Mouse (Mus musculus) midbrain, postnatal 0 days (tissue): ENCODE results near the gene Rcbtb1. TPM values are rescaled to one million over a fixed set of nuclear protein-coding genes. Genes with fewer than 3 reads are reported as not detected.

ENCODE experiments used
- ATAC-seq: fragments of 200-750 bp; cut with Nextera tagmentation; 2 replicates; pipeline ENCODE4 v1.8.0; 2017; ENCODE audit warnings: moderate number of reproducible peaks, mild to moderate bottlenecking, moderate TSS enrichment, moderate library complexity; ENCODE audit not compliant: low FRiP score
- DNase-seq: peaks from one replicate; pipeline ENCODE4 v3.0.0-alpha.2; 2015; ENCODE audit warnings: low spot score
- H3K27ac ChIP-seq: fragments of 300-500 bp; sonication (generic); 2 replicates; pipeline ENCODE4 v1.5.1; 2014; ENCODE audit warnings: low read depth, mild to moderate bottlenecking, low read length, mixed read lengths
- H3K27me3 ChIP-seq: fragments of 300-500 bp; sonication (generic); 2 replicates; pipeline ENCODE4 v1.6.1; 2014; ENCODE audit warnings: low read length, control low read depth, mixed read lengths; ENCODE audit not compliant: insufficient read depth
- H3K36me3 ChIP-seq: fragments of 300-500 bp; sonication (generic); 2 replicates; pipeline ENCODE4 v1.6.1; 2014; ENCODE audit warnings: low read length, control low read depth, mixed read lengths; ENCODE audit not compliant: insufficient read depth
- H3K4me1 ChIP-seq: fragments of 300-500 bp; sonication (generic); 2 replicates; pipeline ENCODE4 v1.6.1; 2014; ENCODE audit warnings: mild to moderate bottlenecking, control low read depth, antibody characterized with exemption, low read length, mixed read lengths; ENCODE audit not compliant: insufficient read depth
- H3K4me2 ChIP-seq: fragments of 300-500 bp; sonication (generic); 2 replicates; pipeline ENCODE4 v1.6.1; 2014; ENCODE audit warnings: low read depth, mild to moderate bottlenecking, low read length, mixed read lengths; ENCODE audit not compliant: poor library complexity, severe bottlenecking
- H3K4me3 ChIP-seq: fragments of 300-500 bp; sonication (generic); 2 replicates; pipeline ENCODE4 v1.5.1; 2014; ENCODE audit warnings: low read depth, mild to moderate bottlenecking, low read length, moderate library complexity
- H3K9ac ChIP-seq: fragments of 300-500 bp; sonication (generic); replicated peaks from 2 replicates; pipeline ENCODE4 v1.6.1; 2014; ENCODE audit warnings: mild to moderate bottlenecking, low read length, moderate library complexity, mixed read lengths; ENCODE audit not compliant: poor library complexity, severe bottlenecking
- H3K9me3 ChIP-seq: fragments of 300-500 bp; sonication (generic); 2 replicates; pipeline ENCODE4 v1.6.1; 2016; ENCODE audit warnings: low read length, control low read depth
- CTCF ChIP-seq: IDR thresholded peaks from 2 replicates; pipeline ENCODE4 v1.5.1; 2016; ENCODE audit warnings: antibody characterized with exemption, mild to moderate bottlenecking
- WGBS: fragments of 180-500 bp; shearing (Covaris S2); extraction: QIAGEN DNeasy Blood & Tissue Kit; methylation state at CpG from one replicate; pipeline ENCODE4 v1.1.7; 2014; 5-methylcytosine and 5-hydroxymethylcytosine counted together
- polyA plus RNA-seq: library from polyadenylated mRNA; unstranded; fragments of >200 nt; fragmentation: Nextera tagmentation; extraction: Ambion mirVana; gene quantifications from 2 replicates; pipeline ENCODE4 v1.2.1, GENCODE M21; 2015
- total RNA-seq: library from RNA; depleted of rRNA; stranded (reverse); fragments of >200 nt; gene quantifications from 2 replicates; pipeline ENCODE4 v1.2.3, GENCODE M21; 2014

Rcbtb1 gene
- total and polyA plus RNA-seq, 2 experiments from 2014 or later = 32.1 to 32.2 TPM

DNA sequence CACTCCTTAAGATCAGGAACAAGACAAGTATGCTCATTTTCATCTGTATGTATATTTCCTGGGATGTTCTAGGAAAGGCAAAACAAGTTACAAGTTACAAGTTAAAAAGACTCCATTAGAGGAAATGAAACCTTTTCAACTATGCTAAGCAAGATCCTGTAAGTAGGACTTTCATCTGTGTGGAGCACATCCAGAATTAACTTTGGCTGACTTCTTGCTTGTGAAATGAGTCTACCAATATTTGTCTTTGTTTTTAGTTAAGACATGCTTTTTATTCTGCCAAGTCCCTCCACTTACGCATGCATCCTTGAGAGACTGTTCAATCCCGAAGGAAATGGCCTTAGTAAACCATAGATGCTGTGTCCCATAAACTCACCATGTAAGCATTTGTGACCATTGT is 14.9 kb upstream of the Rcbtb1 start:
- H3K4me3 ChIP-seq = no peak overlapping the region
- H3K9ac ChIP-seq = no peak overlapping the region
- DNase-seq = no peak
- H3K4me2 ChIP-seq = no peak overlapping the region
- no peaks in the 10 kb centered on the region for H3K27me3 ChIP-seq
- 89% methylated on average over 2 of the region's 2 CpGs for WGBS
- H3K9me3 ChIP-seq = no peaks in the 10 kb centered on the region
- no peak for ATAC-seq
- H3K4me1 ChIP-seq = no peaks in the 10 kb centered on the region
- no peaks in the 10 kb centered on the region for H3K36me3 ChIP-seq
- TF ChIP-seq CTCF = no peak
- no peak overlapping the region for H3K27ac ChIP-seq

DNA sequence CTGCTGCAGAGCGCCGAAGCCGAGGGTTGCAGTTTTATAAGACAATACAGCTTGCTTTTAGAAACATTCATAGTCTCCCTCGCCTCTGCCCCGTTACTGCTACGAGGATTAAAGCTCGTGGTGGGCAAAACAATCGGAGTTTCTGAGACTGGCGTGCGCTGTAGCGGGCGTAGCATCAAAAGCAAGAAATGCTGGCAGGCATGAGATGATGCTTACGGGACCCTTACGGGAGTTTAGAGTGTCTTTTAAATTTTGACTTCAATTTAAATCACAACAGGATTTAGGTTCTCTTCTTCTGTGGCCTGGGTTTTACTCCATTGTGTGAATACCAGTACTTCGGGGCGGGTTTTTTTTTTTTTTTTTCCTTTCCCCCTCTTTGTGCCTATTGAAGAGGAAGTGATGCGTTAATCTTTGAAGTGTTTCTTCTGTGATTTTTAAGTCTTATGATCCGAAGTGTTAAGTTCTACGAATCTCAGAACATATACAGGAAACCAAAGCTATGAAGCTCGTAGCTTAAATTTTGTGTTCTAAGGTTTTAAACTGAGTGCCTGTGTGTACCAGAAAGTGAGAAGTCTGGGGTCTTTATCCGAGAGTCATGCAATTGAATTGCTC is 701 bp downstream of the Rcbtb1 start:
- no peaks in the 10 kb centered on the region for H3K36me3 ChIP-seq
- no peaks in the 10 kb centered on the region for H3K9me3 ChIP-seq
- H3K9ac ChIP-seq = peak overlapping the region; percentile 89
- 2% methylated on average over 21 of the region's 21 CpGs for WGBS
- DNase-seq (no peak), ATAC-seq (no peak; the same call in 1 of the 2 replicates)
- H3K4me1 ChIP-seq = peaks cover 8% of the 10 kb centered on the region
- H3K4me2 ChIP-seq = peak overlapping the region; percentile 76
- peak overlapping the region; percentile 83 for H3K4me3 ChIP-seq
- TF ChIP-seq CTCF = no peak
- H3K27ac ChIP-seq = peak overlapping the region; percentile 85
- no peaks in the 10 kb centered on the region for H3K27me3 ChIP-seq

DNA sequence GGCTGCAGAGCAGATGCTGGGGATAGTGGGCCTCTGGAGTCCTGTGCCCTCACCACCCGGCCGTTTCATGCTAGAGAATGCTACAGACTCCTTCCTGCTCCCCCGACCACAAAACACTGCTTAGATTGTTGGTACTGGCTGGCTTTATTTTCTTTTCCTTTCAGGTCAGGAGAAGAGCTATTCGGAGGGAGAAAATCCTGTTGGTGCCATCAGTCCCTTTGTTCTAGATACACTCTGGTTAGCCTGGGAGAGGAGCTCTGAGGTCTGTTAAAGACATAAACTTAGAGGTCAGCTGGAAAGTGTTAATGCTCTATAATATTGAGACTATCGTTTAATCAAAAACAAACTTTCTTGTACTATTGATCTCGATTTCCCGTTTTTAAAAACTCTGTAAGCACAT is 4.5 kb downstream of the Rcbtb1 start:
- Histone ChIP-seq H3K27me3 (no peaks in the 10 kb centered on the region), H3K9ac (no peak overlapping the region), H3K27ac (peak overlapping the region; percentile 34; the same call in 1 of the 2 replicates)

DNA sequence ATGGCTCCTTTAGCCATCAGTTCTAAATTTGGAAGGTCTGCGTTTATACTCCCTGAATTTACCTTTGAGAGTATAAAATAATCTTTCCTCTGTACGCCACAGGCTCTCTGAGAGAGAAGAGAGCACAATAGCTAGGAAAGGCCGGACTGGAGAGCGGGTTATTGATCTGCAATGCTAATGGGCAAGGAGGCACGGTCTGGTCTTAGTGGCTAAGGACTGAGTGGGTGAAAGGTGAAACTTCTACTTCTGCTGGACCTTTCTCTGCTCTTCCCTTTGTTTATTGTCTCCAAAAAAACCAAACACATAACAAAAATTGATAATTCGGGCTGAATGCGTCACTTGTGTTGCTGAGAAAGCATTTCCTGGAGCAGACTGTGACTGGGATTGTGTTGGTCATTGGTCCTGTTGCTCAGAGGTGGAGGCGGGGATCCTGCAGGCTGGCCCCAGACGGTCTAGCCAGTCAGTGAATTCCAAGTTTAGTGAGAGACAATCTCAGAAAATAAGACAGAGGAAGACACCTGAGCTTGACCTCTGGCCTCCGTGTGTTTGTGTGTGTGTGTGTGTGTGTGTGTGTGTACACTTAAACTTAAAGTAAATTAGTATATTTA is 5.1 kb downstream of the Rcbtb1 start:
- no peak overlapping the region for H3K9ac ChIP-seq
- no peak for ATAC-seq
- peaks cover 8% of the 10 kb centered on the region for H3K4me1 ChIP-seq
- no peak for DNase-seq
- no peak overlapping the region for H3K27ac ChIP-seq
- H3K27me3 ChIP-seq = no peaks in the 10 kb centered on the region
- H3K4me3 ChIP-seq = no peak overlapping the region
- H3K4me2 ChIP-seq = no peak overlapping the region
- WGBS = 36% methylated on average over 10 of the region's 10 CpGs
- no peaks in the 10 kb centered on the region for H3K36me3 ChIP-seq
- TF ChIP-seq CTCF = no peak
- no peaks in the 10 kb centered on the region for H3K9me3 ChIP-seq

More for the DNA sequence above, 4.5 kb downstream of the Rcbtb1 start:
- Histone ChIP-seq H3K4me2 (peak overlapping the region; percentile 25; the same call in 1 of the 2 replicates), H3K4me1 (peaks cover 8% of the 10 kb centered on the region), H3K9me3 (no peaks in the 10 kb centered on the region), H3K36me3 (no peaks in the 10 kb centered on the region), H3K4me3 (no peak overlapping the region)
- TF ChIP-seq CTCF = no peak
- no peak for ATAC-seq
- DNase-seq = no peak
- 21% methylated on average over 7 of the region's 7 CpGs for WGBS

DNA sequence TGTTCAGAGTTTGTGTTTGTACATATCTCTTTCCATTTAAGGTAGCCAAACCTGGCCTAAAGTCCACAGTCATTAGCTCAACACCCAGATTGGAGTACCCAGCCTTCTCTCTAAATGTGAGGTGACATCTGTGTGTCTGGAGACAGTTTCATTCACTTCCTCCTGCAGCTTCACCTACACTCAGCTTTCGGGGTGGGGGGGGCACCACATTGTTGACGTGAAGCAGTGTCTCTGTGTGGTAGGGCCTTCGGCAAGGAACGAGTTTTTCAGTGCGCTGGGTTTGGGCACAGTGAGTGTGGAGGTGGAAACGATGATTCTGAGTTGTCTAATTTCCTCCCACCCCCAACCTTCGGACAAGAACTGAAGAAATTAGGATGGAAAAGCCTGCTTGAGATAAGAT is 8.0 kb downstream of the Rcbtb1 start:
- no peak for TF ChIP-seq CTCF

DNA sequence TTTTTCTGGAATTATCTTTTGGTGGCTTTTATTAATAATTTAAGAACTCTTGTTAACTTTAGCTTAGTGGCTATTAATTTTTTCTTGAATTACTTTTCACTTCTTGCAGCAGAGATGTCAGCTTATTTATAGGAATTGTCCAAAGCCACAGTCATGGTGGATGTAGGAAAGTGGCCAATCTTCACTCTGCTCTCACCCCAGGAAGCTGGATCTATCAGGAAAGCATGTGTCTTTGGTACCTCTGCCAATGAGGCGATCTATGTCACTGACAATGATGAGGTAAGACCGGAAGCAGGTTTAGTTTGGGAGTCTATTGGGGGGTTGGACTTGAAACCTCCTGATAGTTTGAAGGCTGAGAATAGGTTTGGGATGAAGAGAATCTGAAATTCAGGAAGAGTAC is 8.8 kb downstream of the Rcbtb1 start:
- ATAC-seq (no peak), DNase-seq (no peak)
- Histone ChIP-seq H3K36me3 (no peaks in the 10 kb centered on the region), H3K27me3 (no peaks in the 10 kb centered on the region), H3K9ac (no peak overlapping the region), H3K4me1 (peaks cover 2% of the 10 kb centered on the region; the same call in 1 of the 2 replicates), H3K27ac (no peak overlapping the region), H3K4me2 (no peak overlapping the region), H3K9me3 (no peaks in the 10 kb centered on the region), H3K4me3 (no peak overlapping the region)
- TF ChIP-seq CTCF = no peak
- 98% methylated on average over 2 of the region's 2 CpGs for WGBS

More for the DNA sequence above, 8.0 kb downstream of the Rcbtb1 start:
- Histone ChIP-seq H3K9me3 (no peaks in the 10 kb centered on the region), H3K27me3 (no peaks in the 10 kb centered on the region), H3K4me1 (peaks cover 2% of the 10 kb centered on the region; the same call in 1 of the 2 replicates), H3K36me3 (no peaks in the 10 kb centered on the region), H3K27ac (no peak overlapping the region), H3K4me3 (no peak overlapping the region), H3K9ac (no peak overlapping the region), H3K4me2 (no peak overlapping the region)
- DNase-seq (no peak), ATAC-seq (no peak)
- 90% methylated on average over 7 of the region's 7 CpGs for WGBS
